Mouse (Mus musculus) stomach, postnatal 0 days (tissue): ENCODE results near the gene Slc25a34.

Source experiments
- CTCF ChIP-seq: IDR thresholded peaks from 2 replicates; pipeline ENCODE4 v1.5.1; 2016; ENCODE audit warnings: antibody characterized with exemption, low read depth, mild to moderate bottlenecking, moderate library complexity
- EP300 ChIP-seq: optimal IDR thresholded peaks from 2 replicates; pipeline ENCODE3; 2016; ENCODE audit warnings: antibody characterized with exemption

DNA sequence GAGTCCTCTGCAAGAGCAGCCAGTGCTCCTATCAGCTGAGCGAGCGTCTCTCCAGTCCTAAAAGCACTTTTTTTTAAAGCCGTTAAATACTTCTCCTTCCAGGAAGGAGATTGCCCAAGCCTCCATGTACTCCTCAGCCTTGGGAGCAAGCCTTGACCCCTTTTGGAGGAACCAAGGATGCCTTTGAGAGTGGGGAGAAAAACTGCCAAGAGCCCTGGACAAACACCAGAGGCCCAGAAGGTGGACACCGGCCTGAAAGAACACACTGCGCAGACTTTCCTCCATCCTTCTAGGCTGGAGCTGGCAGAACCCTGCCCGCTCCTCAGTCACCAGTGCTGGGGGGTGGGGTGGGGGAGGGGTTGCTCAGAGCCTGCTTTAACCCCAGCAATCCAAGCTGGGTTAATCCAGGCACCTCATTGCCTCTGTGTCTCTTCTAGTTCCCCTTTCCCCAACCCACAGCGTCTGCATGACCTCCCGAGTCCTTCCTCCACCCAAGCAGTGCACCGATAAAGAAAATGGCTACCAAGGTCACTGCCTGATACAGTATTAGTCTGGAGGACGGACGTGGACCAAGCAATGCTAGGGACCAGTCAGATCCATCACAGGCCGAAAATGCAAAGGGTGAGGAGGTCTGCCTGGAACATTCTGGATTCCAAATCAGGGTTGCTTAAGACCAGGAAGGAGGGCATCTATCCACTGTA lies 32.4 kb upstream of the Slc25a34 start:
- TF ChIP-seq CTCF (no peak), EP300 (no peak)
